Mouse (Mus musculus) brain, embryonic 14.5 days (tissue): ENCODE results near the gene Casz1.

ENCODE experiments used
- CTCF ChIP-seq: fragments of 200-500 bp; IDR thresholded peaks from 2 replicates; pipeline ENCODE4 v1.5.1; 2012; ENCODE audit warnings: inconsistent platforms, mild to moderate bottlenecking, moderate library complexity, borderline replicate concordance; ENCODE audit not compliant: insufficient read depth, insufficient read length; ENCODE audit errors: extremely low read depth
- POLR2A ChIP-seq: fragments of 200-500 bp; IDR thresholded peaks from 2 replicates; pipeline ENCODE4 v1.6.1; 2012; ENCODE audit warnings: mild to moderate bottlenecking, inconsistent platforms, borderline replicate concordance; ENCODE audit not compliant: poor library complexity, insufficient read depth, insufficient read length, severe bottlenecking; ENCODE audit errors: extremely low read depth

- no peak for TF ChIP-seq POLR2A
- no peak for TF ChIP-seq CTCF
These were observed 55.2 kb downstream of the Casz1 start for GRCm38 (mm10) chr4:148859415-148859814.
